Mouse (Mus musculus): ENCODE data around the gene Ssbp3. TPM values are rescaled to one million over a fixed set of nuclear protein-coding genes. Genes with fewer than 3 reads are reported as not detected.

The Ssbp3 gene
- total RNA-seq, 1 experiment from 2014 or later, result 16.4 TPM

GRCm38 (mm10) chr4:106976576-106976975, 66.1 kb downstream of the Ssbp3 start:
- ATAC-seq (ENCODE audit: extremely low read depth, insufficient number of reproducible peaks, low FRiP score, poor library complexity, severe bottlenecking), result no peak

GRCm38 (mm10) chr4:106977218-106977651, 66.7 kb downstream of the Ssbp3 start:
- ATAC-seq (ENCODE audit: extremely low read depth, insufficient number of reproducible peaks, low FRiP score, poor library complexity, severe bottlenecking), result no peak

GRCm38 (mm10) chr4:106978376-106978775, 67.9 kb downstream of the Ssbp3 start:
- no peak for ATAC-seq (ENCODE audit: extremely low read depth, insufficient number of reproducible peaks, low FRiP score, poor library complexity, severe bottlenecking)

- ATAC-seq (ENCODE audit: extremely low read depth, insufficient number of reproducible peaks, low FRiP score, poor library complexity, severe bottlenecking), result no peak
These were observed 70.2 kb downstream of the Ssbp3 start for GRCm38 (mm10) chr4:106980669-106981068.

GRCm38 (mm10) chr4:106981385-106982103, 71.0 kb downstream of the Ssbp3 start:
- no peak for ATAC-seq (ENCODE audit: extremely low read depth, insufficient number of reproducible peaks, low FRiP score, poor library complexity, severe bottlenecking)

- ATAC-seq (ENCODE audit: extremely low read depth, insufficient number of reproducible peaks, low FRiP score, poor library complexity, severe bottlenecking), result no peak
These were observed 72.0 kb downstream of the Ssbp3 start for GRCm38 (mm10) chr4:106982344-106983121.

GRCm38 (mm10) chr4:106983908-106984515, 73.5 kb downstream of the Ssbp3 start:
- ATAC-seq (ENCODE audit: extremely low read depth, insufficient number of reproducible peaks, low FRiP score, poor library complexity, severe bottlenecking), result no peak

- no peak for ATAC-seq (ENCODE audit: extremely low read depth, insufficient number of reproducible peaks, low FRiP score, poor library complexity, severe bottlenecking)
These were observed 74.8 kb downstream of the Ssbp3 start for GRCm38 (mm10) chr4:106985289-106985688.

- ATAC-seq (ENCODE audit: extremely low read depth, insufficient number of reproducible peaks, low FRiP score, poor library complexity, severe bottlenecking), result no peak
These were observed 75.7 kb downstream of the Ssbp3 start for GRCm38 (mm10) chr4:106985899-106986832.

- ATAC-seq (ENCODE audit: extremely low read depth, insufficient number of reproducible peaks, low FRiP score, poor library complexity, severe bottlenecking), result peak; percentile 51
These were observed 77.3 kb downstream of the Ssbp3 start for GRCm38 (mm10) chr4:106987725-106988364.

GRCm38 (mm10) chr4:106988886-106989225, 78.4 kb downstream of the Ssbp3 start:
- no peak for ATAC-seq (ENCODE audit: extremely low read depth, insufficient number of reproducible peaks, low FRiP score, poor library complexity, severe bottlenecking)

GRCm38 (mm10) chr4:106989226-106989983, 78.9 kb downstream of the Ssbp3 start:
- ATAC-seq (ENCODE audit: extremely low read depth, insufficient number of reproducible peaks, low FRiP score, poor library complexity, severe bottlenecking), result no peak

GRCm38 (mm10) chr4:106993053-106993452, 82.6 kb downstream of the Ssbp3 start:
- no peak for ATAC-seq (ENCODE audit: extremely low read depth, insufficient number of reproducible peaks, low FRiP score, poor library complexity, severe bottlenecking)

- no peak for ATAC-seq (ENCODE audit: extremely low read depth, insufficient number of reproducible peaks, low FRiP score, poor library complexity, severe bottlenecking)
These were observed 83.8 kb downstream of the Ssbp3 start for GRCm38 (mm10) chr4:106994252-106994651.

GRCm38 (mm10) chr4:106995069-106995468, 84.6 kb downstream of the Ssbp3 start:
- no peak for ATAC-seq (ENCODE audit: extremely low read depth, insufficient number of reproducible peaks, low FRiP score, poor library complexity, severe bottlenecking)

- ATAC-seq (ENCODE audit: extremely low read depth, insufficient number of reproducible peaks, low FRiP score, poor library complexity, severe bottlenecking), result no peak
These were observed 85.0 kb downstream of the Ssbp3 start for GRCm38 (mm10) chr4:106995513-106995912.

- no peak for ATAC-seq (ENCODE audit: extremely low read depth, insufficient number of reproducible peaks, low FRiP score, poor library complexity, severe bottlenecking)
These were observed 86.0 kb downstream of the Ssbp3 start for GRCm38 (mm10) chr4:106996305-106997076.

Data from neutrophil, adult 5-6 weeks (primary cell).